Mouse (Mus musculus): ENCODE results near the gene Acadm.

DNA sequence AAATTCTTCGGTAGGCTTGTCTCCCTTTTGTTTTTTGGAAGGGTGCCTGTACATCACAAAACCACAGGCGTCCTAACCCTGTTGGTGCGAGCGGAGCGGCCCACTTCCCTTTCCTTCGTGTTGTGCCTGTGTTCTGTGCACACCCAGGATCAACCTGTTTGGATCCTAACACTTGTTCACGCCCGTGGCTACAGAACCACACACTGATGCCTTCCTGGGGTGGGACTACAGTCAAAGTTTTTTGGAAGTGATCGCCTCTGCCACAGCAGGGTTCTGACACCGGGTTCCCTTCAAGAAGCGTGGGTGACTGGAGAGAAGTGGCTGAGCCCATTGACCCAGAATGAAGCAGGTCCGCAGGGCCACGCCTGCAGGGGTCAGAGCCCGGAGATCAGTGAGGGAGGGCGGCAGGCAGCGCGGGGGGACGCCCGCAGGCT, 514 bp downstream of the Acadm start:
- no peak for TF ChIP-seq POLR2A (IDR thresholded peaks at IDR 0.05; ENCODE audit: low read depth, low read length)
- no peak for TF ChIP-seq CTCF (IDR thresholded peaks at IDR 0.05; ENCODE audit: extremely low read depth, insufficient read depth, insufficient read length, insufficient replicate concordance)
